Mouse (Mus musculus) G1E (cell line): ENCODE data around the gene Cstb.

ENCODE experiments used
- CTCF ChIP-seq: IDR thresholded peaks from 2 replicates; pipeline ENCODE4 v1.5.1; 2012; ENCODE audit warnings: low read depth, low read length, inconsistent platforms, mixed read lengths
- GATA1 ChIP-seq: IDR thresholded peaks from 2 replicates; pipeline ENCODE4 v1.6.1; 2012; ENCODE audit warnings: borderline replicate concordance, low read length, inconsistent platforms, mixed read lengths
- TAL1 ChIP-seq: conservative IDR thresholded peaks from 2 replicates; pipeline ENCODE4 v1.6.1; 2012; ENCODE audit warnings: low read depth, low read length, inconsistent platforms, mixed read lengths

DNA sequence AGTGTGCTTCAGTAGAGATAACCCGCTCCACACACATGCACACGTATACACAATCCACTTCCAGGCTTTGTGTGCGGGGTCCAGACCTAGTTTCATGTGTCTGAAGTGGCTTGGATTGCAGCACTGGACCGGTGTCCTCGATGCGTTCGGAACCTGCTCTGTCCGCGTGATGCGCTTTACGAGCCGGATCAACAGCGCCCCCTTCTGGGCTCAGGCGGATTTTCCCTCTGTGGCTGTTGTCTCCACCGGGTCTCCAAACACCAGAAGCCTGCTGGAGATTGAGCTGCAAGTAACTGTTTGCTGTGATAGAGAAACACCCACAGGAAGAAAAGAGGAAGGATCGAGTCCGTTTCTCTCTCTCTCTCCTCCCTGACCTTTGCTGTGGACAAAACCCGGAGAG is 33.4 kb upstream of the Cstb start:
- no peak for TF ChIP-seq TAL1
- TF ChIP-seq CTCF = peak; percentile 87
- no peak for TF ChIP-seq GATA1
